Mouse (Mus musculus) liver (tissue): ENCODE data around the gene Catip.

ENCODE experiments used
- DNase-seq: peaks from one replicate; pipeline ENCODE4 v3.0.0-alpha.2; 2020; ENCODE audit warnings: mixed read lengths

The Catip gene

GRCm38 (mm10) chr1:74385531-74385930 lies 23.6 kb downstream of the Catip start:
- no peak for DNase-seq

DNA sequence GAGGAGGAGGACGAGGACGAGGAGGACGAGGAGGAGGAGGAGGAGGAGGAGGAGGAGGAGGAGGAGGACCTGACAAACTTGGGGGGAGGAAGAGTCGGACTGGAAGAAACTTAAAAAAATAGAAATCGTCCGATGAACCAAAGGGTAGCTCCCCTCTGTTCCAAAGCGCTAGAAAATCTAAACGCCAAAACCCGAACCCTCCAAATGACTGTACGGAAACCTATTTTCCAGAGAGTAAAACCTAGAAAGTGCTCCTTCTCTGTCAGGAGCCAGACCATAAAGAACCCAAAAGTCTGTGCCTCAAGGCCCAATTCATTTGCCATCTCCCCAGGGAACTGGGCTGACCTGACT lies 24.4 kb downstream of the Catip start:
- no peak for DNase-seq

- peak; percentile 89 for DNase-seq
Observed at GRCm38 (mm10) chr1:74386714-74387385, 24.9 kb downstream of the Catip start.

DNA sequence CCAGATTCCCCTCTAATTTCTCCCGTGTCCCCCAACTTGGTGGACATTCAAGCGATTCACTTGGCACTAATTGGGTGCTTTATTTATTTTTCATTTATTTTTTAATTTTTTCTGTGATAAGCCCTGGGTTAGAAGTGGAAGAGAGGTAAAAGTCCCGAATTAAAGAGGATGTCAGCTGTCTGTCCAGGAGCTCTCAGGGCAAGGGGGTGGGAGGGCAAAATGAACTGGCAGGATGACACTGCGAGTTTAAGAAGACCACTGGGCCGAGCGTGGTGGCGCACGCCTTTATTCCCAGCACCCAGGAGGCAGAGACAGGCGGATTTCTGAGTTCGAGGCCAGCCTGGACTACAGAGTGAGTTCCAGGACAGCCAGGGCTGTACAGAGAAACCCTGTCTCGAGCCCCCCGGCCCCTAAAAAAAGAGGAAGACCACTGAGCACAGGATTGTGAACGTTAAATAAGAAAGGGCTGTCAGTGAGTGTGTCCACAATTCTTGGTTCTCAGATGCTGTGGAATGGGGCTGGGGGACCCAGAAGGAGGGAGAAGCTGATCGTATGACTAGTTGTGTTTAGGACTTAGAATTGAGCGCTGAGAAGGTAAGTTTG lies 25.6 kb downstream of the Catip start:
- no peak for DNase-seq

DNA sequence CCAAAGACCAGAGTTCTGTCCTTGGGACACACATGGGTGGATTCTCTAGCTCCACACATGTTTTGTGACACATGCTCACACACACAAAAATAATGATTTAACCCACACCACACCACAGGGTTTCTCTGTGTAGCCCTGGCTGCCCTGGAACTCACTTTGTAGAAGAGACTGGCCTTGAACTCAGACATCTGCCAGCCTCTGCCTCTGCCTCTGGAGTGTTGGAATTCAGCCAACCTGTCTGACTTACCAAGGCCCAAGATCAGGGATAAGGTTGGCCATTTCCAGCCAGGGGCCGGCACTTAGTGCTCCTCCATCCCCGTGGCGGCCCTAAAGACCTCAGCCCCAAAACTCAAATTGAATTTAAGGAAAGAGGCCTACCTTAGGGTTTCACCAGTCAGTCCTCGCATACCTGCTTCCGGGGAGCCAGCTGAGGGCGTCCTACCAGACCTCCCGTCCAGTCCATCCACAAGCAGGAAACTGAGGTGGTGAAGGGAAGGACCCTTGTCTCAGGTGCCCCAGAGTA lies 26.6 kb downstream of the Catip start:
- DNase-seq: no peak

DNA sequence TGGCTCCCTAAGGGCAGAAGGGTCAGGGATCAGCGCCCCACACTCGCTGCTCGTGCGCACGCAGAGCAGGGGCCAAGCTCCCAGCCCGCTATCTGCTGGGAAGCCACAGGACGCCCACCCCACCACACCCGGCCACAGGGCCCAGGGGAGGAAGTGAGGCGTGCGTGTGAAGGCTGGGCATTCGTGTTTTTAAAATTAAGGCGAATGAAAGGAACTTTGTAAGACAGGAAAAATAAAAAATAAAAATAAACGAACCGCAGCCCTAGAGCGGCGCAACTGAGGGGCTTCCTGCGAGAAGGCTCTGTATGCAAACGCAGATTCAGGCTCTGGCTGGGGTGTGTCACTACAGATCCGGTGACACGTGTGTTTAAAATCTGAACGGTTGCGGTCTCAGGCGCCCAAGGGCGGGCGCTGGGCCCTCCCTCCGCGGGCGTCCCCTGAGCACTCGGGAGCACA lies 28.0 kb downstream of the Catip start:
- DNase-seq: peak; percentile 74

DNA sequence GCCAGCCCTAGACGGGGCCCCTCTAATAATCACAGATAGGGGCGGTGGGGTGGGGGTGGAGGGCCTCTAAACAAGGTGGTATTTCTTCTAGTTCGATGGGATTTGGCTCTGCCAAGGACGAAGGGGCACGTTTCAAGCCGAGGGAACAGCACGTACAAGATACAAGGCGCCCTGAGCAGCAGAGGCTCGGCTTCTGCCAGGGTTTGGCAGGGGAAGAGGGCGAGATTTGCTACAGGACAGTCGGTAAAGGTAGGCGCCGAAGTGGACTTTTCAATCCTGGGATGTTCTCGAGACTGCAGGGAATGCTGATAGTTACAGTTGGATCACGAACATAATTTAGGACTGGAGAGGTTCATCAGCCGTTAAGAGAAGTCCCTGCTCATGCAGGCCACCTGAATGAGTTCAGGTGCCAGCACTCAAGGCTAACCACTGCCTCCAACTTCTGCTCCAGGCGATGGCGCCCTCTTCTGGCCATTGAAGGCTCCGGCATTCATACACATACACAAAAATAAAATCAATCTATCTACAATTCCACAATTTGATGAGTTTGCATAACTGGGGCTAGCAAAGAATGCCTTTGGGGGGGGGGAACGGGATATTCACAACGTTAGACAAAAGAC lies 28.5 kb downstream of the Catip start:
- peak; percentile 86 for DNase-seq

GRCm38 (mm10) chr1:74390924-74391748 lies 29.2 kb downstream of the Catip start, which contains the start of gene Ctdsp1:
TSS of gene Ctdsp1 (plus strand) at chr1:74391509.
- peak; percentile 94 for DNase-seq

DNA sequence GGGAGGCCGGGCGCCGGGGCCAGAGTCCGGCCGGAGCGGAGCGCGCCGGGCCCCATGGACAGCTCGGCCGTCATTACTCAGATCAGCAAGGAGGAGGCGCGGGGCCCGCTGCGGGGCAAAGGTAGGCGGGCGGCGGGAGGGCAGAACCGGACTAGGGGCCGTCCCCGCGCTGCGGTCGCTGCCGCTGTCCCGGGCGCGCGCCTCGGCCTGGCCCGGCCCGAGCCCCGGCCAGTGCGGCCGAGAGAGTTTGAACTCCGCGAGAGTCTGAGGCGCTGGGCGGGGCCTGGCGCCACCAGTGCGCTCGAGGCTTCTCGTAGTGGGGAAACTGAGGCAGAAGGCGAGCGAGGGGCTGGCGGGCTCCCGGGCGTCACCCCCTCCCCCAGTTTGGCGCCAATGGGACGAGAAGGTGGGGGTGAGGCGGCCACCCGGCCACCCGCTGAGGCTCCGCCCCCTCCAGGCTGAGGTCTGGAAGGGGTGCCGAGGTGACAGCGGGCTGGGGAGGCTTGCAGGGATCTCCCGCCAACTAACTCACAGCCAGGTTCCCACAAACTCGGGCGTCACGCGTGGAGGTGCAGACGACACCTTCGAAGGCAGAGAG lies 30.0 kb downstream of the Catip start:
- DNase-seq: peak; percentile 90

DNA sequence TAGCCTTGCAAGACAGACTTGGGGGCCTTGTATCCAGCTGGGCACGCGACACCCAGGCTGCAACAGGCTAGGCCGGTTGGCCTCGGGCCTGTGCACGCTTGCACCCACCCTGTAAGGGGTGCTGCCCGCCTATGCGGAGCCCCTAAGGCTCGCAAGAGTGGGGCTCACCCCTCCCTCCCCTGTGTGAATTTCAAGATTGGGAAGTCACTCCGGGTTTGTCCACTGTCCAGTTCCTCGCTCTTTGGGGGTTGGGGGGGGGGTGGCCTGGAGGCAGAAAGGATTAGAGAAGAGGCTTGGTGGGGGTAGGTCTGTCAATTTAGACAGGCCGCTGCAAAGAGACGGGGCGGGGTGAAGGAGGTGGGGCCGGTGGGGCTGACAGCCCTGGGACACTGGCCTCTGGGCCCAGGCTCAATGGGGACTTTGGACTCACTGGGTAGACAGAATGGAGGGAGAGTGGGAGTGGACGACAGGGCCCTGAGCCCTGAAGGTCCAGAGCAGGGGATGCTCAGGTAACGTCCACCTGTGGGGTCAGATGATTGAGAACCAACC lies 30.6 kb downstream of the Catip start:
- peak; percentile 75 for DNase-seq

DNA sequence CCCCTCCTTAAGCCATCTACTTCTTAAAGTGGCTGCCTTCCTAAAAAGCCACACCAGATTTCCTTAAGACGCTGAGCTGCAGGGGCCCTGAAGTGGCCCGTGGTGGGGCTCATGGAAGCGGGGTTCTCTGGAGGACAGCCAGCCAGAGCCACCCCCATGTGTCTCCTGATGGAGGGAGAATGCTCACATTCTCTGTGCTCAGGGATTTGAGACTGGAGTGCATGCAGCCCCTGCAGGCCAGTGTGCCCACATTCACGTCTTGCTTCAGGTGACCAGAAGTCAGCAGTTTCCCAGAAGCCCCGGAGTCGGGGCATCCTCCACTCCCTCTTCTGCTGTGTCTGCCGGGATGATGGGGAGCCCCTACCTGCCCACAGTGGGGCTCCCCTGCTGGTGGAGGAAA lies 31.1 kb downstream of the Catip start:
- DNase-seq: no peak

DNA sequence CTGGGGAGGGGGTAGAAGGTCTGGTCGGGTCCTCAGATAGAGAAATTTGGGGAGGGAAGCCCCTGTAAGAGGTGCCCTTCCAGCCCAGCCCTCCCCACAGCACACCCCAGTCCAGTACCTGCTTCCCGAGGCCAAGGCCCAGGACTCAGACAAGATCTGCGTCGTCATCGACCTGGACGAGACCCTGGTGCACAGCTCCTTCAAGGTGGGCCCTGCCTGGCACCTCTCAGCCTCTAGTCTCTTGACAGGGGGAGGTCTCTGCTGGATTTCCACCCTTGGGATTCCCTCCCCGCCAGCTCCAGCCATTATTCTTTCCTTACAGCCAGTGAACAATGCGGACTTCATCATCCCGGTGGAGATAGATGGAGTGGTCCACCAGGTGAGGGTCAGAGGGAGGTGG lies 31.8 kb downstream of the Catip start:
- DNase-seq: no peak

GRCm38 (mm10) chr1:74394311-74394710 lies 32.4 kb downstream of the Catip start:
- DNase-seq: no peak

DNA sequence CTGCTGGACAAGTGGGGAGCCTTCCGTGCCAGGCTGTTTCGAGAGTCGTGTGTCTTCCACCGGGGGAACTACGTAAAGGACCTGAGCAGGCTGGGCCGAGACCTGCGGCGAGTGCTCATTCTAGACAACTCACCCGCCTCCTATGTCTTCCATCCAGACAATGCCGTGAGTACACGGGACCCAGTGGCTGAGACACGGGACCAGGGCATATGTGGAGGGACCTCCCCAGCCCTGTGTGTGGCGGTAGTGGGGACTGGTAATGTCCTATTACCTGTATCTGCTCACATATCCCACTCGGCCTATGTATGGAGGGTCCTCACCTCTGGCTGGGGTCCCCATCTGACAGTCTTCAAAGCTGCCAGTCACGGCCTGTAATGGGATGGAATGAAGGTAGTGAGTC lies 33.0 kb downstream of the Catip start:
- no peak for DNase-seq

GRCm38 (mm10) chr1:74395290-74395689 lies 33.4 kb downstream of the Catip start:
- no peak for DNase-seq

- peak; percentile 32 for DNase-seq
Observed at GRCm38 (mm10) chr1:74396456-74397222, 34.7 kb downstream of the Catip start.

DNA sequence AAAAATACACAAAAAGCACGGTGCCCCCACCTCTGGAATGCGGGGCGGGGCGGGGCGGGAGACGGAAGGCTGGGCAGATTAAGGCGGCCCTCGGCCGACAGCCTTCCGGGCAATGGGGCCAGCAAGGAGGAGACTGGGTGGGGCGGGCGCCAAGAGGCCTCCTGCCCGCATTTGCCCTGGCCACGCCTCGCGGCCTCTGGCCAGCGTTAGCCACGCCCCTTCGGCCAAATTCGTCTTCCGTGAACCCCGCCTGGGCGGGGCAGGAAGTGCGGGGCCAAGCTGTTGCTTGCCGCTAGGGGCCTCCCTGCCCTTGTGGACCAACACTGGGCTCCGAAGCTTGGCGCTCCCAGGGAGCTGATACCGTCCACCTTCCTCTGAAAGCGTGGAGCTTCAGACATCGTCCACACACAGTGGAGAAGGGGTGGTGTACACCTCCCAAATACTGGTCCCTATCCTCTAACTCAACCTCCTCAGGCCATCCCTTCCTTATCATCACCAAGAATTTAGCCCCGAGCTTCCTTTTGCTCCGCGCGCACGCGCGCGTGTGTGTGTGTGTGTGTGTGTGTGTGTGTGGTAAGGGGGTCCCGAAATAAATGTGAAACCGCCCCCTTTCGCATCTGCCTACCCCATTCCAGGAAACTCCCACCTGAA lies 35.5 kb downstream of the Catip start:
- DNase-seq: peak; percentile 100

- DNase-seq: peak; percentile 81
Observed at GRCm38 (mm10) chr1:74397919-74398451, 36.1 kb downstream of the Catip start.

DNA sequence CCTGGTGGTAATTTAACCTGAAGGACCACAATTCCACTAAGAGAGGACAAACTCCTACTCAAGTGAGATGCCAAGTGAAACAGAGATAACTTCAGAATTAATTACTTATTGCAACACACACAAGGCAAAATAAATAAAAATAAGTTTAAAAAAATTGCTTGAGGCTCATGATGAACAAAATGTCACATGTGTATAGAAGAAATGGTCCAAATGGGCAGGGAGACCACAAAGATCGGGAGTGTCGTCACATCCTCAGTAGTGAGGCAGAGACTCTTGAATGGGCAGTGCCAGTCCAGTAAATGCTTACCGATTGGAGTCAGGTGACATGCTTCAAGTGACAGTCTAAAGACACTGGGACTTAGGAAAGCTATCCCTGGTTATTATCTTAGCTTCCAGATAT lies 38.6 kb downstream of the Catip start:
- no peak for DNase-seq

DNA sequence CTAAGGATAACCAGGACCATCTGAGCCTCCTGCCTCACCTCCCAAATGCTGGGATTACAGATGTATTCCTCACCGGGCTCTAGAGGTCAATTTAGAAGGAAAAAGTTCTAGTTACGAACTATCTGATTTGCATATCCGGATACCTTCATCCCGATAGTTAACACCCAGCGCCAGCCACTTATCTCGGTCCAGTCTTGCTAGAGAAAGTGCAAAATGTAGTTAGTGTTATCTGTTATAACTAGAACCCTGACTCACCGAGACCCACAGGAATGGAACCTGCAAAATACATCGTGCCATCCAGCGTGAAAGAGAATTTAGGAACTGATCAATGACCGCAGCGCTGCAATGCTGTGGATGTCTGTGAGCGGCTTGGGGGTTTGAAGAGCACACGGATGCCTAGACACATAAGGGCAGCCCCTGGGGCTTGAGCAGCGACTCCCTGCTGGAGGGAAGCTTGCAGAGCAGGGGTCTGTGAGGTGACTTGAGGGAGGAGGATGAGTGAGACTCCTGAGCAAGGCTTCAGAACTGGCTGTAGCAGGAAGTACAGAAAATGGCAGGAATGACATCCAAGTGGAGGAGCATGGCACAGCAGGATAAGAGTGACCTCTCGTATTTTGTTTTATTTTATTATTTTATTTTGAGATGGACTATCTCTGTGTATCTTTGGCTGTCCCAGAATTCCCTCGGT lies 39.3 kb downstream of the Catip start:
- peak; percentile 69 for DNase-seq
